Mouse (Mus musculus): ENCODE data around the gene Opa1. TPM values are rescaled to one million over a fixed set of nuclear protein-coding genes. Genes with fewer than 3 reads are reported as not detected.

The Opa1 gene
- 22.2 and 22.3 TPM in 2 replicates for polyA plus RNA-seq (2012; rRNA removed)

DNA sequence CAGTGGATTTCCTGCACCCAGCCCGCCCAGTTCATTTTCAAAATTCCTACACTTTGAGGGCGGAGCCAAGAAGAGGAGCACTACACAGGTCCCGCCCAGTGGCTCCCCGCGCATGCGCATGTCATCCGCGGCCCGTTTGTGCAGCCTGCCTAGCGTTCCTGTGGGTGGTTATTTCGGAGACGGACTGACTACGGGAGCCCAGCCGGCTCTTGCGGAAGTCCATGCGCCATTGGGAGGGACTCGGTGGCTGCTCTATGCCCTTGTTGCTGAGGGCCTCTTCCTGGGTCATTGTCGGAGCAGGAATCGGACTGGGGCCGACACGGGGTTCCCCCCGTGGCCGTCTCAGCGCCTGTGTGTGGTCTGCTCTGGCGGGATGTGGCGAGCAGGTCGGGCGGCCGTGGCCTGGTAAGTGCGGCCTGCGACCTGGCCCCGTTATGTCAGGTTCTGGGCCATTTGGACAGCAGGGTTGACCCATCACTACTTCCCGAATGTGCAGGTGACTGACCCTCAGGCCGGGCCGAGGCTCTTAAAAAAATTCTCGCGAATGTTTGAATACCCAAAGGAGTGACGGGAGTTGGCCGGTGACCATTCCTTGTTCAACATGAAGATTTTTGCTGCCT, at the start of gene Opa1:
Opa1 (plus strand) TSS at position 168 of the 620 bp plus-strand sequence.
- peak; percentile 100 for DNase-seq (ENCODE audit: low spot score)

DNA sequence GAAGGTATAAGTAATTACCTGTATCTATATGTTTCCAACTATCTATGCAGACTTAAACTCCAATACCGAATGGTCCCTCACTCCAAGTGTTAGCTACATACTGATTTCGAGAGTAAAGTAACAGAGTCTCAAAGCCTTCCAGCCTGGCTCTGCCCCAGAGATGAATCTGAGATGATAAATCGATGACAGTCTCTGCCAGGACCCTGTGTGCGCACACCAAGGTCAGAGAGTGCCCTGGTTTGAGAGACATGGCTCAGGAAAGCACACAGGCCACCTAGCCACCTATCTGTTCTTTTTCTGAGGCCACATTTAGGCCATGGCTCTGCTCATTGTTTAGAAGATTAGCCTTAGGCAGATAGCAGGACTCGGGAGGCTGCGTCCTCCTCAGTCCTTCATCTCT, 45.5 kb upstream of the Opa1 start:
- DNase-seq (ENCODE audit: low spot score), result no peak

DNA sequence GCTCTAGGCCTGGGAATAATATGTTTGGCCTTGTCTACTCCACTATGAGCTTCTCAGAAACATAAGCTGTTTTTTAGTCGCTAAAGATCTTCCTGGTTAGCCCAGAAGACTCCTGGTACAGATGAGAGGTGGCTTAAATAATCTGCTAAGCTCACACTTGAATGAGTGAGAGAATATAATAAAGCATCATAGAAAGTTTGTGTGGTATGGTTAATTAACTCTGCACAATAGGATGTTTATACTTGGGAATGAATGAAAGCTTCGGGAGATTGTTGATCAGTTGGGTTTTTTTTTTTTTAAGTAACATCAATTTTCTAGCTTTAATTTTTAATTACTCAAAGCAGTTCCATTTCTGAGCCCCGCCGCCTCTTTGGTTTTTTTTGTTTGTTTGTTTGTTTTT, 43.3 kb upstream of the Opa1 start:
- no peak for DNase-seq (ENCODE audit: low spot score)

GRCm38 (mm10) chr16:29536411-29537204, 42.5 kb upstream of the Opa1 start:
- DNase-seq (ENCODE audit: low spot score), result no peak

DNA sequence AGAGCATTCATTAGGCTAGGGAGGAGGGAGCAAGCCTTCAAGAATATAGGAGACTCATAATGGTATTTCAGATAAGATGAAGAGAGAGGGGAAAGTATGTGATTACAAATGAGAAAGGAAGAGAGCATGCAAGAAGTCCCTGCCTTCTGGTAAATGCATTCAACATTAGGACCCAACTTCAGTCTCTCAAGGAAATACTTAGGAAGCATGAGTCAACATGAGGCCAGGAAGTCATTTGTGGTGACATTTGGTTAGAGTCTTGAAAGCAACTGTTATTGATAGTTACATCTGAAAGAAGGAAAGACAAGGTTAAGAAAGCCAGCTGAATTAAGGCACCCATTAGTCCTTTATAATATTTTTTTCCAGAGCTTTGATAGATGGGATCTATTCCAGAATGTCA, 39.2 kb upstream of the Opa1 start:
- no peak for DNase-seq (ENCODE audit: low spot score)

- DNase-seq (ENCODE audit: low spot score), result no peak
These were observed 37.9 kb upstream of the Opa1 start for GRCm38 (mm10) chr16:29541261-29541683.

GRCm38 (mm10) chr16:29544829-29545228, 34.3 kb upstream of the Opa1 start, which contains the start of gene Atp13a4:
TSS of gene Atp13a4 (minus strand) at chr16:29544864.
- no peak for DNase-seq (ENCODE audit: low spot score)

GRCm38 (mm10) chr16:29559667-29560066, 19.5 kb upstream of the Opa1 start:
- DNase-seq (ENCODE audit: low spot score), result no peak

DNA sequence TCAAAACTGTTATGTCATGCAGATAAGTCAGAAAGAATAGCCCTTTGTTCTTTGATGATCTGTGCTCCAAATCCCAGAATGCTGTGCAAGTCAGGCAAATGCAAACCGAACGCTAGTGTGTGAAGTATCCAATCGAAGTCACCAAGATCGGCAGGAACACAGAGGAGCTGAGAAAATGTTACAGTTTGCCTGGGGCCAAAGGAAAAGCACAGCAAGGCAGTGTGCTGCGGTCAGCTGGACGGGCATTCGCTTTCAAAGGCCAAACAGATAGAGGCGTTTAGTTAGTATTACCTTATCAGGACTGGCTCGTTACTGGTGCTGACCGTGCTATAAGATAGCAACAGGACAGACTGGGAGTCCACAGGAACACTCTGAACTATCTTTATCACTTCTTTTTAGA, 18.7 kb upstream of the Opa1 start:
- no peak for DNase-seq (ENCODE audit: low spot score)

- DNase-seq (ENCODE audit: low spot score), result no peak
These were observed 18.3 kb upstream of the Opa1 start for GRCm38 (mm10) chr16:29560869-29561268.

DNA sequence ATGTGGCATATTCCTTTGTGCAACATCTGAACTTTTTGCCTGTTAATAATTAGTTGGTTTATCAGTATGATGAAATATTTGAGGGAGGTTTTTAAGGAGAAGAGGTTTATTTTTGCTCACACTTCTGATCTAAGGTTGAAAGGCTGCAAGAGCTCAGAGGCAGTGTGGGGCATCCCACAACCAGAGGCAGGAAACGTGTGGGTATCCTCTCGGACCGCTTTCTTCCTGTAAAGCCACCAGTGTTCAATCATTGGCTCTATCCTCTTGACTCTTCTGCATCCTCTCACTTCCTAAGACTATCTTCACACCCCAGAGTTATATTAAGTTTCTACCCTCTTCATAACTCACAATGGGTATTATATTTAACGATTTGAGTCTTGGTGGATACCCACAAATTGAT, 5.1 kb upstream of the Opa1 start:
- DNase-seq (ENCODE audit: low spot score), result no peak

DNA sequence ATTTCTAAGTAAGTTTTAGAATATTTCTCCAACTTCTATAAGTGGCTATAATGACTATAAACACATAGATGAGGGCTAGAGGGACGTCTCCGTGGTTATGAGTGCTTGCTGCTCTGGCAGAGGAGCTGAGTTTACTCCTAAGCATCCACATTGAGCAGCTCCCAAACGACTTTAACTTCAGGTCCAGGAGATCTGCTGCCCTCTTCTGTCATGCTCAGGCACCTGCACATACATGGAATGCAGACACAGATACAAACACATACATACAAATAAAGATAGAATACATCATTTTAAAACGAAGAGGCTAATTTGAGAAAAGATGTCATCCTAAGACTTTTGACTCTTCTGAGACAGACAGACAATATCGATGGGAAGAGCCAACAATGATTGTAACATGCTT, 3.5 kb upstream of the Opa1 start:
- DNase-seq (ENCODE audit: low spot score), result no peak

DNA sequence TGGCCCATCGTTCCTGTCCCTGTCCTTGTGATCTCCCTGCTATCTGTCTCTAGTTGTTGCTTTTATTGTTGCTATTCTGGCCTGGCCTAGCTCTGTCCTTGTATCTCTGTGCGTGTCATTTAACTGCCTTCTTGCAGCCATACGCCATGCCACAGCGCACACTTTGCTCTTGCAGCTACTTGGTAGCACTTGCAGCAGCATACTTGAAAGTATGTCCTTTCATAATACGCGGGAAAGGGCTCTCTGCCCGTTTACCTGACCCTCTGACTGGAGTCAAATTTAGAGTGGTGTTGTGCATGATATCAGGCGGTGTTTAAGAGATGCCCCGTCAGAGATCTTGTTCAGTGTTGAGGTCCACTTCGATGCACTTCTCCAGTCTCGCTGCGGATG, 648 bp downstream of the Opa1 start:
- DNase-seq (ENCODE audit: low spot score), result no peak

DNA sequence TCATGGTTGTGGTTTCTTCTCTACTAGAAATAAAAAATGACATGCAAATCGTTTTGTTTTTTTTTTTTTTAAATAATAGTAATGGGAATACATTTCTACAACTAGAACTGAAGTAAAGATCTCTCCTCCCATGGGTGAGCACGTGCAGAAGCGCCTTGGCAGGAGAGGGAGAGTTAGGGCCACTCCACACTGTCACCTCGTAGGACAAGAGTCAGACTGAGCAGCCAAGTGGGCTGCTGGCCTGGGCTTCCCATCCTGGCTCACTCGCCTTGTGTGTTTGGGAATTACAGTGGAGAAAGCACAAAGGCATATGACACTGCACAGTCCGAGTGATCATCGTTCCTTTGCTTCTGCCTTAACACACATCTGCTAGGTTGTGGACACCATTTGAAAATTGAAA, 13.0 kb downstream of the Opa1 start:
- DNase-seq (ENCODE audit: low spot score), result no peak

GRCm38 (mm10) chr16:29597122-29597521, 18.0 kb downstream of the Opa1 start:
- DNase-seq (ENCODE audit: low spot score), result no peak

DNA sequence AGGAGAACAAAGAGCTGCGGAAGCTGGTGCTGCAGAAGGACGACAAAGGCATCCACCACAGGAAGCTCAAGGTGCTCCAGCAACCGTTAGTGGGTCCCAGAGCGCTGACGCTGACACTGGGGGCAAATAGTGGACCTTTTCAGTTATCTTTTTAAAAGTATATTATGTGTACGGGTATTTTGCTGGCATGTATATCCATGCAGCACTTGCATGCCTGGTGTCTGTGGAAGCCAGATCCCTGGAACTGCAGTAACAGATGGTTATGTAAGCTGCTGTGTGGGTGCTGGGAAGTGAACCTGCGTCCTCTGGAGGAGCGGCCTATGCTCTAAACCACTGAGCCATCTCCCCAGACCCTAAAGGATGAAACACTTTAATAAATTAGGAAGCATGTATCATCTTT, 26.4 kb downstream of the Opa1 start:
- DNase-seq (ENCODE audit: low spot score), result no peak

- DNase-seq (ENCODE audit: low spot score), result no peak
These were observed 28.0 kb downstream of the Opa1 start for GRCm38 (mm10) chr16:29607131-29607530.

DNA sequence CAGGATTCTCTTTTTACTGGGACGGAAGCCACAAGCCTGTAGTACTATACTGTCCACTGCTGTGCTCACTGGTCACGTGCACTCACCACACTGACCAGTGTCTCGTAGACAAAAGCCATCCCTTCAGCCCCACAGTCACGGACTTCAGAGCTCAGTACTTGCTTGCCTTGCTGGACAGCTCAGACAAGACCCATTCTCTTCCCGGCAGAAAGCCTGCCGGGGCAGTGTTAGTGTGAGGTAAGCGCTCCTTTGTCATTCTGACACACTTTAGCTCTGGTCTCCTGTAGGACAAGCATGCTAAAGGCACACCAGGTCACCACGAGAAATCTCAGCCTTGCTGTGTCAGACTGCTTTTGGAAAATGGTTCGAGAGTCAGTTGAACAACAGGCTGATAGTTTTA, 35.6 kb downstream of the Opa1 start:
- DNase-seq (ENCODE audit: low spot score), result no peak

- no peak for DNase-seq (ENCODE audit: low spot score)
These were observed 49.9 kb downstream of the Opa1 start for GRCm38 (mm10) chr16:29629053-29629452.

DNA sequence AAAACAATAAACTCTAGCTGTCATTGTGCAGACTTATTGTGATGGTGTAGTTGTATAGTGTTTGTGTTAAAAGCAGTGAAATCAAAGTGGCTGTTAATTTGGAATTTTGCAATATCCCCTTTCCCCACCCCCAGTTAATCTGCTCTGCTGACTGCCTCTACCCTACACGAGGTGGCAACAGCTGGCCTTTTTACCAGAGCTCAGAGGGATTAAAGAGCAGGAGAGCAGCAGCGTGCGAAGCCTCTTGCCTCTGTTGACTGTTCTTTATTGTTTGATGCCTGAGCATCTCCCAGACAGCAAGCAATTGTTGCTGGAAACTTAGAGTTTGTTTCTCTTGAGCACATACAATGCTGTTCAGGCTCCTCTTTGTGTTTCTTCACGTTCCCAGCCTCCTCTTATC, 56.6 kb downstream of the Opa1 start:
- no peak for DNase-seq (ENCODE audit: low spot score)

DNA sequence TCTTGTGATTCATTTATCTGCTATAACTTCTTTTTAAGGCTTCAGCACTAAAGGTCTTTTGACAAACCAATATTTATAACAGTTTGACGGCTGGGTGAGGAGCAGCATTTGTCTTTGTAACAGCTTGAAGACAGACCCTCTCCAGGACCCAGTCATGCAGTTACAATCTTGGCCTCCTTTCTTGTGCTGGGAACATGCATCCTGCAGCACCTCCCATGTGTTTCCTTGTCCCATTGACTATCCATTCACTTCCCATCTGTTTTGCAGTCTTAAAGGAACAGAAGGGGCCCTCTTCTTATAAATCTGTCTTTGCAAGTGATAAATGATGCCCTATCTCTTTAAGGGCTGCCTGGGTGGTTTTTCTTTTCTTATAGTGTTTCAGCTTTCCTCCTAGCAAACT, 63.2 kb downstream of the Opa1 start:
- DNase-seq (ENCODE audit: low spot score), result no peak

DNA sequence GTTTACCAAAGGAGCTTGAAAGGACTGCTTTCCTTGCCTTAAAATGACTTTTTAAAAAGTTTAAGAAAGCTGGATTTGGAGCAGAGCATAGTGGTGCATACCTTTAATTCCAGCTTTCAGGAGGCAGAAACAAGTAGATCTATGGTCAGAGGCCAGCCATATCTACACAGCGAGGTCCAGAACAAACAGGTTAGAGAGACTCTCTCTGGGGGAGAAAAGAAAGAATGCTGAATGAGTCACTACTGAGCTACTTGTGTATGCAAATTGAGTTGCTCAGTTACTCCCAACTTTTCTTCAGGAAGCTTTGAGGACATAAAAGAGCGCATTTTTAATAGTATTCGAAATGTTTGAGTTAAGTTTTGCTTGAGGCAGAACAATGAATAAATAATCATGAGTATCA, 65.7 kb downstream of the Opa1 start:
- no peak for DNase-seq (ENCODE audit: low spot score)

- no peak for DNase-seq (ENCODE audit: low spot score)
These were observed 67.1 kb downstream of the Opa1 start for GRCm38 (mm10) chr16:29646202-29646601.
